Mouse (Mus musculus): ENCODE measurements around the gene Tctex1d1.

The Tctex1d1 gene

DNA sequence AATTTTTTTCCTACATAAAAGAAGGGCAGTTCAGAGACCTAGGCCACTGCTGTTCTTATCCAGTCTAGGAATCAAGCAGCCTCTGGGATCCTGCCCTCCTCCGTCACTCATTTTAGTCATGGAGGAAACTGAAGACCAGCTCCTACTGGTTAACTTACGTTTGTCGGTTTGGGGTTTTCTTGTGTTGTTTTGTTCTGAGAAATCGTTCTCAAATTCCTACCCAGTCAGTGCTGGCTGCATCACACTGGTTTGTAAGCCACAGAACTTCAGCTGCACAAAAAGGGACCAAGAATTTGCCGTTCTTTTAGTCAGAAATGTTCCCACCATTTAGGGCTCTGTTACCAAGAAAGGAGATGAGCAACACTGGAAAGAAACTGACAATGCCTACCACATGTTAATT, 11.0 kb downstream of the Tctex1d1 start:
- no peak for DNase-seq

DNA sequence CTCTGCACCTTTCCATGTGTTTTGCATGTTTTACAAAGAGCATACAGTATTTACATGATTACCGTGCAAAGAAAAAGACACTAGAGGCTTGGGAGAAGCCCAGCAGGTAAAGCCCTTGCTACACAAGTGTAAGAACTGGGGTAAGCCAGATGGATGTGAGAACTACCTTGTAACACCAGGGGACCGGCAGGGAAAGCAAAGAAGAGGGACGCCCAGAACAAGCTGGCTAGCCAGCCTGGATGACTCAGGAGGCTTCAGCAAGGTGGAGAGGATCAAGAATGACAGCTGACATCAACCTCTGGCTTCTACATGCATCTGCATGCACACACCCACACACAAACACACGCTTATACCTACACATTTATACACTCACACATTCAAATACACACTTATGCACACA, 11.6 kb downstream of the Tctex1d1 start:
- DNase-seq = no peak

DNA sequence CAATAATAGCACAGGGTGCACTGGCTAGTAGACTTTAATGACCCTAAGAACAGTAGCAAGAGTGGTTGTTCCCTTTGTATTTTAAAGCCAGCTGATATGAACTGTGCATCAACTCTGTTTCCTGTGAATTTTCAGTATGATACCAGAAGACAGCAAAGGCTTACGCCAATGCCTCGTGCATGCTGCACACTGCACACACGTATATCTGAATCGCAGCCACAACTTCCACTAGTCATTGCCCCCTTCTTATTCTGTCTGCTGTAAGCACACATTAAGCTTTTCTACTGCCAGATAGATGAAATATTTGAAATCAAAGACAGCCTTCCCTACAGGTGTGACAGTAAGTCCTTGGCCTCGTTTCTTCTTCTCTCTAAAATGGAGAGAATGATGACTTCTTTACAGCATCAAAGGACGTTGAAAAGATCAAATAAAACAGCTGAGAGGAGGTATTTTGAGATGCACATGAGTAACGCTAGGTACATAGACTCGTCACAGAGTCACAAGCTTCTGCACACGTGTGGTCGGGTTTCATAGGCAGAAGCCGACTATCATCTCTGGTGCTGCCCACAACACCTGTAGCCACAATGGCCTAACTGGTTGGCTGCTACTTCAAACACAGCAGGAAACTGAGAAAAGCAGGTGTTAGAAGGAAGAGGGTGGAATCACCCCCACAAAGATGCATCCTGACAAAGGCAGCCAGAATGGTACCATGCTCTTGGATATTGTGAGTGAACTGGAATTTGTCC, 12.4 kb downstream of the Tctex1d1 start:
- no peak for DNase-seq

DNA sequence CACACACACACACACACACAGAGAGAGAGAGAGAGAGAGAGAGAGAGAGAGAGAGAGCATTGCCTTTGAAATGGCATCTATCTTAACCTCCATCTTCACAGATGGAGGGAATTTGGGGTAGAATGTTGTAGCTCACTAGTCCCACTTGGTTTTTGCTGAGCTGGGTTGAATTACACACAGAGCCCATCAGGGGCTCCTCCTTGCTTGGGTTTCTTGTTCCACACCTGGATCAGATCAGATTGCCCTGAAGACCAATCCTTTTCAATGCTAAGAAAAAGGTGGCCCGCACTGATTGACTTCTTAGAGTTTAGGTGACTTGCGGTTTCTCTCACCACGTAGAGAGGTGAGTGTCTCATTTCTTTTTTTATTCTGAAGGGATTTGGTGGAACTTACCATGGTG, 13.3 kb downstream of the Tctex1d1 start:
- DNase-seq = no peak

DNA sequence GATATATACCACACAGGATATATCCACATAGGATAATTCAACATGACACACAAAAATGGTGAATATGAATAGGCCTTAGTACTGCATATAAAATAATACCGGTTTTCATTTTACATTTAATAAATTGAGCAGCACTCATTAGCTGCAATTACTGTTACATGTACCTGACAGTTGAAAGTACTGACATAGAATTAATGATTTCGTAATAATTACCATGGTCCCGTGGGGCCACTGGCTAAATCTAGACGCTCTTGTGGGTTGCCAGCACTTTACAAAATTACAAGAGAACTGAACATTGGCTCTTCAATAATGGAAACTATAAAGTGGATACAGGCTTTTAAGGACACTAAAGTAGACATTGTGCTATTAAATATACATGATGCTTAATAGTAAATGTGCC, 26.3 kb downstream of the Tctex1d1 start:
- no peak for DNase-seq

DNA sequence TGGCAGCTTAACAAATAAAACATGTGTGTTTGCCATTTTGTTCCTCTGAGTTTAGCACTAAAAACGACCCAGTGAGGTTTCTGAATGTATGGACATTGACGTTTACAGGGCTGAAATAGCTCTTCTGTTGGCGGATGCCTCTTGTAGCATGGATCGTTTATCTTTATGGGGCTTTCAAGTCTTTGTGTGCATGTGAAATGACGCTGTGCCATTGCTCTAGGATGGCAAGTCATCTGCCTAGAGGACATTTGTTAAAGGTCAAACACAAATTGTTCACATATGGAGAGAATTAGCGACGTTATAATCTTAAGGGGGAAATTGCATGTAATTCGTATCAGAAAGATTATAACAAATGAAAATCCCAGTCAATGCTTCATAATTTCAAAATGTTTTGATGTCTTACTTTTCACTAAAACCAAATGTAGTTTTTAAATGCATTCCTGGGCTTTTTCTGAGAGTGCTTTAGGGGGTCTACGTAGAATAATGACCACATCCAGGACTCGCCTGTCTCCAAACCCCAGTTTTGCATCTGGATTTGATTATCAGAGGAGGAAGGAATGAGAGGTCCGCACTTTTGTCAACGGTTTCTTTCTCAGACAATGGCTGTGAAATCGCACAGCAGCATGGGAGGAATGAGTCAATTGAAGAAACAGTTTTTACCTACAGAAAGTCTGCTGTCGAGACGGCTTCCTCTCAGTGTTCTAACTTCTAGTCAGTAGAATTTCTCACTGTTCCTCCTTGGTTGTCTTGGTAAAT, 27.0 kb downstream of the Tctex1d1 start:
- DNase-seq = no peak

DNA sequence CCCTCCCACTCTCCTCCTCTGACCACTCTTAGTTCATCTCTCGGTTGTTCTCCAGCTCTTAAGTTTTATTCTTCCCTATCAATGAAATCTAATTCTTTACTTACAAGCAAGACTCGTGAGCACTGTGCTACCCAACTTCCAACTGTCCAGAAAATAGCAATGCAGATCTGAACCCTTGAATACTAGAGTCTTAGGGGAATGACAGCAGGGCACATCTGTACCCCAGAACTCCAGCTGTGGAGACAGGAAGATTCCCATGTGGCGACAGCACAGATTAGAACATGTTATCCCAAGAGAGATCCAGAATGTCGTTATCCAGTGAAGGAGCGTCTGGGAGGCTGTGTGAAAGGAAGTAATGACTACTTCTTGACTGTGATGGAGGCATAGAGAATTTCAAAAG, 27.9 kb downstream of the Tctex1d1 start:
- DNase-seq = no peak

DNA sequence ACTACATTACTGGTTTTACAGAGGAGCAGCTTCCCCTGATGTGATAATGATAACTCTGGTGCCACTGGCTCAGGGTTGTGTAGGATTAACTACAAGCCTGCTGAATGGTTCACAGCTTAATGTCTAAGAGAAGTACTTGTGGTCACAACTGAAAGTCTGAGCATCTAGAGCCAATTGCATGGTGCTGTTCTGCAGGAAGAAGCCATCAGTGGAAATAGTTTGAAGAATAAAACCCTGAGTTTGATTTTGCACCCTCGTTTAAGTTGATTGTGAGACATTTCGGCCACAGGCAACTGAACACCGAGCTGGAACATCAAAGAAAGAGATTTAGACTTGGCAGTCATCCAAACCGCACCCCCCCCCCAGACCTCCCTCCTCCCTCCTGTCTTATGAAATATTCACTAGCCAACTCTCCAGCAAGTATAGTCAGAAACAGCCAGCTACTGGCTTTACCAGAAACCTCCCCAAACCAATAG, 28.6 kb downstream of the Tctex1d1 start:
- DNase-seq = peak; percentile 21

DNA sequence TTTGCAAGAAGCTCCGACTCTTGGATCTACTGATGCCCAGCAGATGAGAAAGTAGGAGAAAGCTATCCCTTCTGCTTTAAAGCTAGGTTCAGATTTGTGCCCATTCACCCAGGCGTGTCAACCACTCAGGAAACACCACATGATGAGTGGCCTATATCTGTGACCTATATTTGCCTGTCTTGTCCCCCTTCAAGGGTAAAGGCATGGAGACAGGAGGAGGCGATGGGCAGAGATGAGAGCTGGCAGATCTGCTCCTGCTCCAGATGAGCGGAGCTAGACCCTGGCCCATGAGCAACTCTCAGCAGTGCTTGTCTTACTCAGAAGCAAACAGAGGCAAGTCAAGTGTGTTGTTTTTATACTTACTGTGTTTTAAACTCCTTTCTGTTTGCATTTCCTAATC, 32.3 kb downstream of the Tctex1d1 start:
- no peak for DNase-seq

DNA sequence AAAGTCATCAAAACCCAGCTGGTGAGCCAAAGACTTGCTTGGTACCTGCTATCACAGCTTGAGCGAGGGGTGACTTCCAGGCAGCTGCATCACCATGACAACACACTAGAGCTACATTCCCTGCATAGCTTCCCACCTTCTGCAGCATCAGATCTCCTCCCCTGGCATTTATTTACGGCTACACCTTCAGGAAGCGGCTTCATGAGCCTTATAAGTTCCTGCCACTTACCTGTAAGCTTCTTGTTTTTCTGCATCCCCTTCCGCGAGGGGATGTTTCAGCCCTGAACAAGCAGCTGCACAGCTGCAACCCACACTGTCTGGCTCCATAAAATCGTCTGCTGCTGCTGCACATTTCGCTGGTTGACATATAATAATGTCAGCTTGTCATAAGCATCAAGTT, 33.4 kb downstream of the Tctex1d1 start:
- no peak for DNase-seq

DNA sequence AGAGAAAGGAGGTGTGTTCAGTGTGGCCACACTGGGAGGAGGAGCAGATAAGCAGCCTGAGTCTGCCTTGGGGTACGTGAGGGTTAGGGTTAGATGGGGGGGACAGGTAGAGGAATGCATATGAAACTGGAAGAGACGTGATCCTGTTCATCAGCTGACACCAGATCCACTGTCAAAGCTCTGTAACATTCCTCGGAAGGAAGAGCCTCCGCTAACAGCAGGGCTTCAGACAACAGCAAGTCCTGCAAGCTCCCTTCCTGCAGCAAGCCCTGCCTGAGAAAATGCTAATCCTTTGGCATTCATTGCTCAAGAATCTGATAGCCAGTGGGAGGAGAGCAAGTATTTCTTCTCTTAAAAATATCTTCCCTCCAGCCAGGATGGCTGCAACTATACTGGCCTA, 35.1 kb downstream of the Tctex1d1 start:
- DNase-seq = no peak

DNA sequence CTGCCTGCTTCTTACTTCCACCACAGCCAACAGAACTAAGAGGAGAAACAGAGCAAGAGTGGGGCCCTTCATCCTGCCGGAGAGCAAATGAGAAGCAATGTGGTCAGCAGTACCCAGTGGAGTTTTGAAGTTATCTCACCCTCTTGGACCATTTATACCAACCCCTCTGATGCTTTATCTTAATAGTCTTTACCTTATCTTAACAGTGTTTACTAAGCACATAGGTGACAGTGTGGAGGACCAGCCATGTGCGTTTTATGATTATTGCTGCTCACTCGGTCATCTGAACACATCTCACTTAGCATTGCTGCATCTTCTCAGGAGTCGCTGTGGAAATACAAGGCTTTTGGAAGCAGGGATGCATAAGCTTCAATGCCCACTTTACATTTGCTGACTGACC, 48.2 kb downstream of the Tctex1d1 start, which contains the start of gene Insl5:
TSS of gene Insl5 (minus strand) at position 222 of the 400 bp plus-strand sequence.
- no peak for DNase-seq

DNA sequence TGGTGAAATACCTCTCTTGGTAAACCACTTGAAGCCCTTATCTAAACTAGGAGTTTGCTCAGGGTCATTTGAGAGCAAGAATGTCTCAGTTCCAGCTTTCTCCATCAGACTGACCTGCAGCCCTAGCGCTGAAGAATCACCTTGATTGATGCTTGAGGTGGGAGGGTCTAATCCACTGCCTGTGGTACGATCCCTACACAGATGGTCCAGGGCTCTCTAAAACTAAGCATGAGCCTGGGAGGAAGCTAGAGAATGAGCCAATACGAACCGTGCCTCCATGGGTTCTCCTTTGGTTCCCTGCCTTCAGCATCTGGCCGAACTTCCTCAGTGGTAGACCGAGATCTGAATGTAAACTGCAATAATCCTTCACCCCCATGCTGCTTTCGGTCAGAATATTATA, 49.3 kb downstream of the Tctex1d1 start:
- DNase-seq = no peak

DNA sequence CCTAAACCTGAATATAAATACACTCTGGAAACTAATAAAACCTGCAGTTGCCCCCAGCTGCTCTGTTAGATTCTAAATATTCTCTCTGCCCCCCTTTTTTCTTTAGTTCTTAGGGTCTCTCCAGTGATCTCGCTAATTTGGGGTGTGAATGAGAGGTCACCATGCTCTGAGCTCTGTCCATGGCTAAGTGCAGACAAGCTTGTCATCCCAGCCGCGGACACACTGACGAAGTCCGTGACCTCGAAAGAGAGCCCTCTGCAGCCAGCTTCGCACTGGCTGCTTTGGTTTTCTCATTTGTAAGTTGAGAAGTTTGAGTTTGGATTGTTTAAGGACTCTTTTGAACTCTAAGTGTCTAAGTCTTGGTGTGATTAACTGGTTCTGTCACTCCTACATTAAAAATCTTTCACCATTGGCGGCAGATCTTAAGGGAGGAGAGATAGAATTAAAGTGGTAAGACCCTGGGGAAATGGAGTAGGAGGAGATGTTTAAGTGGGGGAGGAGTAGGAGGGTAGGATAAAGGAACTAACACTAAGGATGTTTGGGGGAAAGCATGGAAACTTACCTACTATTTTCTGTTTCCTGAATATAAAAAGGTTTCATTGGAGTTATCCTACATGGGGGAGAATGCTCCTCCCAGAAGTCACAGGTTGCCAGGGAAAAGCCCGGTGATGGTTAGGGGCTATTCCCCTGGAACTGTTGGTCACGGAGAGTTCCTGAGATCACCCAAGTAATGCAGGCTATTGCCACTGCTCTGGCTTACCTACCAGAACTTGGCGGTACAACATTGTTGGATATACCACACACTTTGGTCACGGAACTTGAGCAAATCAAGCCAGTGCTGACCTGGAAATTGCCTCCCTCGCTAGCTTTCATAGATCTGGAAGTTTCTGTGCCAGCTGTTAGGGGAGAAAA, 50.0 kb downstream of the Tctex1d1 start:
- no peak for DNase-seq

DNA sequence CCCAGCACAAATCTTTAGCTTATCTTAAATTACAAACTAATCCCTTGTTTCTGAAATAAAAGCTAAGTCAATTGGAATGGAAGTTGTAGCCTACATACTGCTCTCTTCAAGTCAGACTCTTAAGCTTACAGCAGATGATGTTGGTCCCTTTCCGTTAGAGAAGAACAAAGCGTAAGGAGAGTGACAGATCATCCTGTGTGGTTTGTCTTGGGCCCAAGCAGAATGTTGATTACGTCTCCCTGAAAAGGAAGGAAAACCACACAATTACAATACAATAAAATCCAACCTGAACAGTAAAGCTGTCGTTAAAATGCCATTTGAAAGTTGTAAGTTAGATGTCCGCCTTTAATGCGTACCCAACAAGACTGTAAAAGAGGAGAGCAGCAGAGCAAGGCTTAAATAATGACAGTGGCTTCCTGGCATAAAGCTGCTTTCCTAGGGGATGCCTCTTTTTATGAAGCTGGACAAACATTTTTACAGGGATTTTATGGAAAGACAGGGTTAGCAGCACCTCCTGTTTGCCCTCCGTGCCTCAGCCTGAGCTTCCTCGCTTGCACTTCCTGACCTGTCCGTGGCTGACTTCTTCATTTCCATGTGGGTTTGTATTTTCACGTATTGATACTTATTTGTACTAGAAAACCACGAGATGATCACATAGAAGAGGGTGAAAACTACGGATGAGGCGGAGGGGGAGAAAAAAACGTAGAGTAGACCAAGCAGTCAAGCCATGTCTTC, 60.9 kb downstream of the Tctex1d1 start:
- no peak for DNase-seq

DNA sequence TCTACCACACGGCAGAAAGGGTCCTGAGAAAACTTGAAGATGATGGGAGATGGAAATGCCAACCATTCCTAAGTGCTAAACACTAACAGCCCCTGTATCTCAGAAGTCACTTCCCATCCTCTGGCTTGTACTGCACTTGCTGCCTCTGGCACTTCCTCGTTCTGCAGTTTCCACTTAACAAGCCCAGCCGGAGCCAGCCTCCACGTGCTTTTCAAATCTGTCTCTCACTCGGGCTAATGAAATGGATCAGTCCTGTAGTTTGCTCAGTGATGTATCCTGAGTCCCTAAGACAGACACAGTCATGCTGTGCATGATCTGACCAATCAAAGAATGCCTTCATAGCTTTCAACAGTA, 61.4 kb downstream of the Tctex1d1 start:
- DNase-seq = no peak

DNA sequence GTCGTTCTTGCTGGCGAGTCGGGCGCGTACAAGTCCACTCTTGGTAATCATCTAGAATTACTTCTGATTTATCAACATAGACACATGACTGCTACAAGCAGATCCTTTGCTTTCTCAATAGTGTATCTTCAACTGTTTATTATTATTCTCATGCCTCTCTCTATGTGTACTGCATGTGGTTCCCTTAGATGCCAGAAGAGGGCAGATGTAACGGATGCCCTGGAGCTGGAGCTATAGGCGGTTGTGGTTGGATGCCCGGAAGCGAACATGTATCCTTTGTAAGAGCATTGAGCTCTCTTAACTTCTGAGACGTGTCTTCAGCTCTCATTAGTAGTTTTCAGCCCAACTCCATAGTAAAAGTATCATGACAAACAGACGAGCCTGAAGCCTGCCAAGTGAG, 64.6 kb downstream of the Tctex1d1 start:
- no peak for DNase-seq

DNA sequence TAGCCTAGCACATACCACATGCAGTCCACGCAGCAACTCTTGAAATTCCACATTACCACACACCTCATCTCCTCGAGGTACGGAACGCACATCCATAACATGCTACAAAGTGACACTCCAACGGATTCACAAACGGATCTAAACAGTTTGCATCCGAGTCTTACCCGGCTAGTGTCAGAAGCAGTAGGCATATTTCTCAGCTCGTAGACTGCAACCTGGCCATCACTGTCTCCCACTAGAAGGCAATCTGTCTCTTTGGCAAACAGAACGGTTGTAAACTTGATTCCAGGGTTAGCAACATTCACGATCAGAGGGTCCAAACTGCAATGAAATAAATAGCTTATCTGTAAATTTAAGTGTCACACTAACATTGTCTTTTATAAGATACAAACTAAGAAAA, 69.6 kb downstream of the Tctex1d1 start:
- no peak for DNase-seq

Data from kidney, postnatal 10 days (tissue).